Mouse (Mus musculus) naive thymus-derived CD4-positive, alpha-beta T cell, adult 2 months (primary cell): Measurements from ENCODE around the gene Ndufa11.

ENCODE experiments used
- DNase-seq: peaks from one replicate; pipeline ENCODE4 v3.0.0-alpha.2; 2011; ENCODE audit warnings: low read depth

The Ndufa11 gene

GRCm38 (mm10) chr17:56759261-56759660 lies 41.7 kb downstream of the Ndufa11 start:
- DNase-seq, result no peak

GRCm38 (mm10) chr17:56761077-56761476 lies 43.5 kb downstream of the Ndufa11 start:
- no peak for DNase-seq

GRCm38 (mm10) chr17:56761991-56762410 lies 44.4 kb downstream of the Ndufa11 start:
- DNase-seq, result peak; percentile 95

GRCm38 (mm10) chr17:56762769-56763731 lies 45.5 kb downstream of the Ndufa11 start:
- peak; percentile 89 for DNase-seq

- DNase-seq, result peak; percentile 32
These were observed 46.2 kb downstream of the Ndufa11 start for GRCm38 (mm10) chr17:56763741-56764250.

GRCm38 (mm10) chr17:56764474-56765354 lies 47.1 kb downstream of the Ndufa11 start, which contains the start of gene Dus3l:
Gene Dus3l, plus strand, starts transcription at chr17:56764757.
- peak; percentile 94 for DNase-seq

GRCm38 (mm10) chr17:56765431-56765830 lies 47.9 kb downstream of the Ndufa11 start:
- no peak for DNase-seq

DNA sequence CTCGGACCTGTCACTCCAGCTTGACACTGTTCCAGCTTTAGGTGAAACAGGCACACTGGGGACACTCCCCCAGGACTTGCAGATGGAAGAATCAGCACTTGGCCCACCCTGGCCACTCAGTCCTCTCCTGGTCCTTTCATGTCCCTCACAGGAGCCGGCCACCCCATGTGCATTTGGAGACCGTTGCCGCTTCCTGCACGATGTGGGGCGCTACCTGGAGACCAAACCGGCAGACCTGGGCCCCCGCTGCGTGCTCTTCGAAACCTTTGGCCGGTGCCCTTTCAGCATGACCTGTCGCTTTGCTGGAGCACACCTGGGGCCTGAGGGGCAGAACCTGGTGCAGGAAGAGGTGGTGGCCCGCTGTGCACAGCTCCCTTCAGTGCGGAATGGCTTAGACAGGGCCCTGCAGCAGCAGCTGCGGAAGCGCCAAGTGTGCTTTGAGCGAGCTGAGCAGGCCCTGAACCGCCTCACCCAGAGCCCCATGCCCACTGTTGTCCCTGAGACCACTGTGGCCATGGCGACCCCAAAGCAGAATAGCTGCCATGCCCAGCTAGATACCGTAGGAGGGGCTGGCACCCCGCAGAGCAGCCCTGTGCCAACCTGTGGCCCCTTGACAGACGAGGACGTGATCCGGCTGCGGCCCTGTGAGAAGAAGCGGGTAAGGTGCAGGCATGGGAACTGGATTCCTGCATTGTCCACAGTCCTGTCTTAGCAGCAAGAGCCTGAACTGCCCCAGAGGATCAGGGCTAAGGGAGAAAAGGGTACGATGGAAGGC lies 49.3 kb downstream of the Ndufa11 start:
- no peak for DNase-seq

DNA sequence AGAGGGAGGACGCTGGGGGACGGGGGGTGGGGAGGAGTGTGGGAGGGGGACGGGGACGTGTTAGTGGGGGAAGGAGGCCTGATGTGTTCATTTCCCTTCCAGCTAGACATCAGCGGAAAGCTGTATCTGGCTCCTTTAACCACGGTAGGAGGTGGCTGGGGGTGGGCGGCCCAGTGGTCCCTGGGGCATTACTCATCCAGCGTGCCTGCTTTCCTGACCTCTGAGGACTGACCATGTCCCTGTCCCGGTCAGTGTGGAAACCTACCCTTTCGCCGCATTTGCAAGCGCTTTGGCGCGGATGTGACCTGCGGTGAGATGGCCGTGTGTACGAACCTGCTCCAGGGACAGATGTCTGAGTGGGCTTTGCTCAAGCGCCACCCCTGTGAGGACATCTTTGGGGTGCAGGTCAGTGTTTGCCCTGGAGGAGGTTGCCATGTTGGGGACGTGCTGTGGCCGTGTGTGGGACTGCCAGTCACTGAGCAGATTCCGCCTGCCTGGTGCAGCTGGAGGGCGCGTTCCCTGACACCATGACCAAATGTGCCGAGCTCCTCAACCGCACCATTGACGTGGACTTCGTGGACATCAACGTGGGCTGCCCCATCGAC lies 50.1 kb downstream of the Ndufa11 start:
- no peak for DNase-seq

GRCm38 (mm10) chr17:56768941-56769340 lies 51.4 kb downstream of the Ndufa11 start:
- DNase-seq, result no peak

- no peak for DNase-seq
These were observed 52.4 kb downstream of the Ndufa11 start, which contains the start of gene Prr22 for GRCm38 (mm10) chr17:56769950-56770349. Gene Prr22, plus strand, starts transcription at chr17:56770250.
